Mouse (Mus musculus) C2C12 (cell line): ENCODE measurements around the gene Prdm9.

Experiments used
- CTCF ChIP-seq: IDR thresholded peaks from one replicate; pipeline ENCODE4 v1.5.1; 2011; ENCODE audit not compliant: control insufficient read depth, insufficient read depth, insufficient read length
- MYOG ChIP-seq: IDR thresholded peaks from one replicate; pipeline ENCODE4 v1.6.1; 2011; ENCODE audit not compliant: control insufficient read depth, insufficient read length; ENCODE audit errors: extremely low read depth

DNA sequence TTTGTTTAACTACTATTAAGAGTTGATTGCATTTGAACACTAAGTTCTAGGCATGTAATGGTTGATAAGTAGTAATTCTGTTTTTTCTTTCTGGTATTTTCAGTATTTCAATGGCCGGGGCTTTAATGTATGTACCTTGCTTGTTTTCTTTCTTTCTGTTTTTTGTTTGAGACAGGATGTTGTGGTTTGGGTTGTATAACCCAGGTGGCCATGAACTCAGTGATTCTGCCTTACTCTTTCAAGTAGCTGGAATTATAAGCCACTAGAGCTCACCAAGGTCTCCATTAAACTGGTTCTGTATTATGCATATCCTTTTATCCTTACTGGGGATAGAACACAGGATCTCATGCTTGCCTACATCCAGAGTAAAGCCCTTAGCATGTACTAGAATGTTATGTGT, 45.4 kb downstream of the Prdm9 start:
- TF ChIP-seq CTCF (no peak), MYOG (no peak)
